Mouse (Mus musculus): ENCODE data around the gene Cox4i1. TPM values are rescaled to one million over a fixed set of nuclear protein-coding genes. Genes with fewer than 3 reads are reported as not detected.
"Not testable (repeated sequence)": the region's sequence is repeated elsewhere in the genome, so short reads cannot be mapped to it uniquely, and the experiment has no call there.

Gene Cox4i1
- polyA plus RNA-seq, 1 experiment, result 424 TPM

GRCm38 (mm10) chr8:120672626-120673229 lies 4.7 kb downstream of the Cox4i1 start:
- 89% methylated on average over 16 of the region's 16 CpGs for WGBS
- Histone ChIP-seq H3K4me1 (ENCODE audit: control insufficient read depth, insufficient read depth, low read length) (peaks cover 27% of the 10 kb centered on the region), H3K27ac (ENCODE audit: insufficient read depth, low read depth, low read length) (no peak overlapping the region), H3K4me3 (ENCODE audit: insufficient read depth, low read depth, low read length) (no peak overlapping the region)
- TF ChIP-seq CTCF (IDR thresholded peaks at IDR 0.05; ENCODE audit: insufficient read depth, low read depth, low read length), result no peak
- TF ChIP-seq POLR2A (IDR thresholded peaks at IDR 0.05; ENCODE audit: insufficient read depth, low read depth, low read length), result no peak

DNA sequence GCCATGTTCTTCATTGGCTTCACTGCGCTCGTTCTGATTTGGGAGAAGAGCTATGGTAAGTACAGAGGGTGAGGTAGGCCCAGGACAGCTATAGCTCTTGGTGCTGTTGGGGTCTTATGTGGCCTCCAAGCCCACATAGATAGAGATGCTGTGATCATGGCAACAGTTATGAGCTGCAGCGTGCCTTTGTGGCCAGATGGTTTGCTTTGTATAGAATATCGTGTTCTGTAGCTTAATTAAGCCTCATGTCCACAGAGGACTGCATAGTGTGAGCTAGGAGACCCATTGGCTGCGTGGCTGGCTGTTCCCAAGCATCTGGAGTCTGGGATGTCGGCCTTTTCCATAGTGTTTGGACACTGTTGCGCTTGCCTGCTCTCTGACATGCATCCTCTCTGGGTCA lies 5.3 kb downstream of the Cox4i1 start:
- H3K4me3 ChIP-seq (ENCODE audit: insufficient read depth, low read depth, low read length), result no peak overlapping the region
- H3K4me1 ChIP-seq (ENCODE audit: control insufficient read depth, insufficient read depth, low read length), result peaks cover 27% of the 10 kb centered on the region
- TF ChIP-seq CTCF (IDR thresholded peaks at IDR 0.05; ENCODE audit: insufficient read depth, low read depth, low read length) (no peak), POLR2A (IDR thresholded peaks at IDR 0.05; ENCODE audit: insufficient read depth, low read depth, low read length) (no peak)
- 90% methylated on average over 7 of the region's 7 CpGs for WGBS
- no peak overlapping the region for H3K27ac ChIP-seq (ENCODE audit: insufficient read depth, low read depth, low read length)

DNA sequence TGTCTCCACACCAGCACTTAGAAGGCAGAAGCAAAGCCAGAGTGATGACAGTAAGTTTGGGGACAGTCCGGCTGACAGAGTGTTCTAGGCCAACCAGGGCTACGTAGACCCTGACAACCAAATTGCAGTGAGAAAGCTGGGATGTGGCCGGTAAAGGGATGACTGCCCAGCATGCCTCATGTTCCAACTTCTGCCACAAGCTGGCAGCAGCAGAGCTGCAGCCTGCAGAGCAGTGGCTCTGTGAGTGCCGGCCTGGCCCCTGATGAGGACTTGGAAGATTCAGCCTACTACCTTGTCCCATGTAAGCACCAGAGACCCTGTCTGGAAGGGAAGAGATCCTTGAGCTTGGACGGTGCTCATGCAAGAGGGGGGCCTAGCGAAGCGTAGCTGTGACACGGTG lies 7.7 kb downstream of the Cox4i1 start:
- no peak overlapping the region for H3K27ac ChIP-seq (ENCODE audit: insufficient read depth, low read depth, low read length)
- WGBS, result 65% methylated on average over 8 of the region's 8 CpGs

GRCm38 (mm10) chr8:120678447-120678846 lies 10.4 kb downstream of the Cox4i1 start:
- Histone ChIP-seq H3K4me3 (ENCODE audit: insufficient read depth, low read depth, low read length) (no peak overlapping the region), H3K4me1 (ENCODE audit: control insufficient read depth, insufficient read depth, low read length) (no peaks in the 10 kb centered on the region), H3K27ac (ENCODE audit: insufficient read depth, low read depth, low read length) (no peak overlapping the region)
- TF ChIP-seq POLR2A (IDR thresholded peaks at IDR 0.05; ENCODE audit: insufficient read depth, low read depth, low read length) (no peak), CTCF (IDR thresholded peaks at IDR 0.05; ENCODE audit: insufficient read depth, low read depth, low read length) (peak; percentile 84)
- WGBS, result 11% methylated on average over 10 of the region's 10 CpGs

More for the DNA sequence above, 7.7 kb downstream of the Cox4i1 start:
- H3K4me1 ChIP-seq (ENCODE audit: control insufficient read depth, insufficient read depth, low read length), result peaks cover 17% of the 10 kb centered on the region
- no peak overlapping the region for H3K4me3 ChIP-seq (ENCODE audit: insufficient read depth, low read depth, low read length)
- no peak for TF ChIP-seq POLR2A (IDR thresholded peaks at IDR 0.05; ENCODE audit: insufficient read depth, low read depth, low read length)
- no peak for TF ChIP-seq CTCF (IDR thresholded peaks at IDR 0.05; ENCODE audit: insufficient read depth, low read depth, low read length)

GRCm38 (mm10) chr8:120679629-120680387 lies 11.8 kb downstream of the Cox4i1 start:
- TF ChIP-seq CTCF (IDR thresholded peaks at IDR 0.05; ENCODE audit: insufficient read depth, low read depth, low read length) (no peak), POLR2A (IDR thresholded peaks at IDR 0.05; ENCODE audit: insufficient read depth, low read depth, low read length) (no peak)
- Histone ChIP-seq H3K27ac (ENCODE audit: insufficient read depth, low read depth, low read length) (no peak overlapping the region), H3K4me3 (ENCODE audit: insufficient read depth, low read depth, low read length) (no peak overlapping the region), H3K4me1 (ENCODE audit: control insufficient read depth, insufficient read depth, low read length) (no peaks in the 10 kb centered on the region)
- WGBS, result 89% methylated on average over 11 of the region's 11 CpGs

DNA sequence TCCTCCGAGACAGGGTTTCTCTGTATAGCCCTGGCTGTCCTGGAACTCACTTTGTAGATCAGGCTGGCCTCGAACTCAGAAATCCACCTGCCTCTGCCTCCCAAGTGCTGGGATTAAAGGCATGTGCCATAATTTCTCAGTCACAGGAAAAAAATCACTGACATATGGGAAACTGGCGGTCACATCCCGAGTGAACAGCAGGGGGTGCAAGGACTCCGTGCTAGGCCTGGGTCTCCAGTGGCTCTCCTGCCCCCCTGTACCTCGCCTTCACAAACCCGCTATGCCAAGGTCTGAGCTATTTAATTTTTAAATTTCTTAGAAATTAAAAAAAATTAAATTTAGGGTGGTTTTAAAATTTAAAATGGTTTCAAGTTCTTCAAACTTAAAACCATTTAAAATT lies 12.4 kb downstream of the Cox4i1 start:
- not testable (repeated sequence) for H3K27ac ChIP-seq (ENCODE audit: insufficient read depth, low read depth, low read length); H3K4me1 ChIP-seq (ENCODE audit: control insufficient read depth, insufficient read depth, low read length); H3K4me3 ChIP-seq (ENCODE audit: insufficient read depth, low read depth, low read length)
- 62% methylated on average over 7 of the region's 7 CpGs for WGBS

DNA sequence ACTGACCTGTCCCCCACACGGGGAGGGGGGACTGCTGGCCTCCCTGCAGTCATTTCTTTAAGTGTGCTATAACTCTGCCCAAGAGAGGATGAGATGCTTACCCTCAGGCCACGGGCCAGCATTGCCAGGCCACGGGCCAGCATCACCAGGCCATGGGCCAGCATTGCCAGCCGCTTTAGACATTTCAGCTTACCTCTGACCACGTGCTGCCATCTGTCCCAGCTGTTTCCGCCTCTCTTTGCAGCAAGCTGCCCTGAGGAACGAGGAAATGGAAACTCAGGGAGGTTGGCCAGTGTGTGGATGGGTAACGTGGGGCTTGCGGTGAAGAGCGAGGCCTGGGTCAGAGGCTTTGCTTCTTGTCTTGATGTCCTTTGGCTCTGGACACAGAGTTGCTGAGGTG lies 13.1 kb downstream of the Cox4i1 start:
- 78% methylated on average over 10 of the region's 10 CpGs for WGBS
- no peak overlapping the region for H3K4me3 ChIP-seq (ENCODE audit: insufficient read depth, low read depth, low read length)
- H3K4me1 ChIP-seq (ENCODE audit: control insufficient read depth, insufficient read depth, low read length), result no peaks in the 10 kb centered on the region
- no peak for TF ChIP-seq CTCF (IDR thresholded peaks at IDR 0.05; ENCODE audit: insufficient read depth, low read depth, low read length)
- TF ChIP-seq POLR2A (IDR thresholded peaks at IDR 0.05; ENCODE audit: insufficient read depth, low read depth, low read length), result no peak
- no peak overlapping the region for H3K27ac ChIP-seq (ENCODE audit: insufficient read depth, low read depth, low read length)

DNA sequence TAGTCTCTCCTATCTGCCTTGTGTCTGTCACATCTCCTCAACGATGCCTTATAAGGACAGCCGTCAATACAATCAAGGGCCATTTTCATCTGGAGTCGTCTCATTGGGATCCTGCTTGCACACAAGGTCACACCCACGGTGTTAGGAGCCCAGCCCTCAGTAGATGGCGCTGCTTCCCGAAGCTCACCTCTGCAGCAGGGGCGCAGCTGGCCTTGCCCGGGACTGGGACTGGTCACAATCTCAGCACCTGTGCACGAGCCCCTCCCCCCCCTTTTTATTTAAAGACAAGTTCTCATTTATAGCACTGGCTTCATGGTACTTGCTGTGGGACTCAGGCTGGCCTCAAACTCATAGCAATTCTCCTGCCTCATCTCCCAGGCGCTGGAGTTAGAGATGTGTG lies 15.6 kb downstream of the Cox4i1 start:
- no peaks in the 10 kb centered on the region for H3K4me1 ChIP-seq (ENCODE audit: control insufficient read depth, insufficient read depth, low read length)
- no peak overlapping the region for H3K27ac ChIP-seq (ENCODE audit: insufficient read depth, low read depth, low read length)
- H3K4me3 ChIP-seq (ENCODE audit: insufficient read depth, low read depth, low read length), result no peak overlapping the region
- TF ChIP-seq POLR2A (IDR thresholded peaks at IDR 0.05; ENCODE audit: insufficient read depth, low read depth, low read length) (no peak), CTCF (IDR thresholded peaks at IDR 0.05; ENCODE audit: insufficient read depth, low read depth, low read length) (peak; percentile 48; the same call in 1 of the 2 replicates)
- 20% methylated on average over 10 of the region's 10 CpGs for WGBS

- TF ChIP-seq CTCF (IDR thresholded peaks at IDR 0.05; ENCODE audit: insufficient read depth, low read depth, low read length) (no peak), POLR2A (IDR thresholded peaks at IDR 0.05; ENCODE audit: insufficient read depth, low read depth, low read length) (no peak)
- Histone ChIP-seq H3K4me3 (ENCODE audit: insufficient read depth, low read depth, low read length) (no peak overlapping the region), H3K27ac (ENCODE audit: insufficient read depth, low read depth, low read length) (no peak overlapping the region), H3K4me1 (ENCODE audit: control insufficient read depth, insufficient read depth, low read length) (no peaks in the 10 kb centered on the region)
- WGBS, result 74% methylated on average over 5 of the region's 5 CpGs
Observed at GRCm38 (mm10) chr8:120684082-120684481, 16.1 kb downstream of the Cox4i1 start.

Data from olfactory bulb, adult 2 months (tissue).